Mouse (Mus musculus): Measurements from ENCODE around the gene Zfp93. TPM values are rescaled to one million over a fixed set of nuclear protein-coding genes. Genes with fewer than 3 reads are reported as not detected.
"Not testable (repeated sequence)": the region's sequence is repeated elsewhere in the genome, so short reads cannot be mapped to it uniquely, and the experiment has no call there.

Gene Zfp93
- polyA plus RNA-seq, 1 experiment from 2014 or later: 7.2 TPM

DNA sequence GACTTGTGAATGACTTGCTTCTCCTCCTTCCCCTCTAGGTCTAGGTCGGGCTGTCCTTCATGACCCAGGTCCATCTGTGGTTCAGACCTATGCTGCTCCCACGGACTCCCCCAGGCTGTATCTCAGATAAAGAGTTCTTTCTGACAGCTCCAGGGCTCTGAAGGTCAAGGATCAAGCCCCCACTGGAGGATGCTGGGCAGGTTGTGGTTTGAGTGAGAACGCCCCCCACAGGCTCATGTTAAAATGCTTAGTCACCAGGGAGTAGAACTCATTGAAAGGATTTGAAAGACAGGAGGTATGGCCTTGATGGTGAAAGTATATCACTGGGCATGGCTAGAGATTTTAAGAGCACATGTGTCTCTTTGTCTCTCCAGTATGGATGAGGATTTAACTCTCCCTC, 964 bp upstream of the Zfp93 start:
- ATAC-seq (ENCODE audit: low FRiP score): no peak
- H3K4me2 ChIP-seq (replicated peaks; ENCODE audit: low read depth, low read length): no peak overlapping the region
- WGBS: 80% methylated on average over 3 of the region's 3 CpGs

DNA sequence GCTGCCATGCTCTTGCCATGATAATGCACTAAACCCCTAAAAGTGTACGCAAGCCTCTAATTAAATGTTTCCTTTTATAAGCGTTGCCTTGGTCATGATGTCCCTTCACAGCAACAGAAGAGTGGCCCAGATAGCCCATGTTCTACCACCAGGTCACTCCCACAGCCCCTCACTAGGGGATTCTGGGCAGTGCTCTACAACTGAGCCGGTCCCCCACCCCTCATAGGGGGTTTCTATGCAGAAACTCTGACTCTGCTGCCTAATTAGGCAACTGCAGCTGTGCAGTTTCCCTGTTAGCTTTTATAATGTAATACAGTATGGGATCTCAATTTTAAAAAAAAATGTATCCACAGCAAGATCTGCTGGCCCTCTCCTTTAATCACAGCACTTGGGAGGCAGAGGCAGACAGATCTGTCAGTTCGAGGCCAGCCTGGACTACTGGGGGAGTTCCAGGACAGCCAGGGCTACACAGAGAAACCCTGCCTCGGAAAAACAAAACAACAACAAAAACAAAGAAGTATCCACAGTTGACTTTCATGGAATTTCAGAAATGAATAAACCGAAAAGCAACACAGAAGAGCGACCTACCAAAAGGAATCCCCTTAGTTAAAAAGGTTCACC, 443 bp upstream of the Zfp93 start:
- 37% methylated on average over 7 of the region's 7 CpGs for WGBS
- DNase-seq (ENCODE audit: low spot score) (no peak), ATAC-seq (ENCODE audit: low FRiP score) (peak; percentile 66)
- H3K27ac ChIP-seq (ENCODE audit: low read depth, low read length): no peak overlapping the region
- no peaks in the 10 kb centered on the region for H3K27me3 ChIP-seq (ENCODE audit: control insufficient read depth, insufficient read depth, low read length)
- H3K4me1 ChIP-seq (replicated peaks; ENCODE audit: control insufficient read depth, insufficient read depth, low read length): no peaks in the 10 kb centered on the region
- H3K36me3 ChIP-seq (ENCODE audit: control insufficient read depth, insufficient read depth, low read length): peaks cover 3% of the 10 kb centered on the region; the same call in 1 of the 2 replicates
- no peaks in the 10 kb centered on the region for H3K9me3 ChIP-seq (ENCODE audit: control insufficient read depth, low read length)
- peak overlapping the region; percentile 77 for H3K4me2 ChIP-seq (replicated peaks; ENCODE audit: low read depth, low read length)
- H3K4me3 ChIP-seq (ENCODE audit: low read depth, low read length): peak overlapping the region; percentile 50
- H3K9ac ChIP-seq (ENCODE audit: low read depth, low read length): peak overlapping the region; percentile 3; the same call in 1 of the 2 replicates

More for the DNA sequence above, 964 bp upstream of the Zfp93 start:
- no peaks in the 10 kb centered on the region for H3K27me3 ChIP-seq (ENCODE audit: control insufficient read depth, insufficient read depth, low read length)
- no peaks in the 10 kb centered on the region for H3K4me1 ChIP-seq (replicated peaks; ENCODE audit: control insufficient read depth, insufficient read depth, low read length)
- no peak overlapping the region for H3K4me3 ChIP-seq (ENCODE audit: low read depth, low read length)
- no peak for DNase-seq (ENCODE audit: low spot score)
- no peak overlapping the region for H3K27ac ChIP-seq (ENCODE audit: low read depth, low read length)
- H3K9me3 ChIP-seq (ENCODE audit: control insufficient read depth, low read length): no peaks in the 10 kb centered on the region
- no peak overlapping the region for H3K9ac ChIP-seq (ENCODE audit: low read depth, low read length)
- H3K36me3 ChIP-seq (ENCODE audit: control insufficient read depth, insufficient read depth, low read length): no peaks in the 10 kb centered on the region

DNA sequence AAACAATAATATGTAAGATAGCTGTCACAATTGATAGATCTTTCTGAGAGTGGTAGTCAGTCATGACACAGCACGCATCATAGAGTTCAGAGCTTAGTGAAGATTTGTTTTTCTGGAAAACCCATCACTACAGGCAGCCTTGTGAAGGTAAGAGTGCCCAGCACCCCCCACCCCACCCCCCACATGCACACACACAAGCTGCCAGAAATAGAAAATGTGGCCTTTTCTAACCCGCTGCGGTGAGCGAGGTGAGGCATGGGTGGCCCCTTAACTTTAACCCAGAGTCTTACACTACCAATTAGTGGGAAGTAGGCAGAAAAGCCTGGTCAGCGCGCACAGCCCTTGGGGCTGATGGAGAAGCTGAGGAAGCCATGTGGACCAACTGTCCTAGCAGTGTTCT, 971 bp downstream of the Zfp93 start:
- no peak overlapping the region for H3K27ac ChIP-seq (ENCODE audit: low read depth, low read length)
- no peak overlapping the region for H3K4me3 ChIP-seq (ENCODE audit: low read depth, low read length)
- ATAC-seq (ENCODE audit: low FRiP score): no peak
- no peak overlapping the region for H3K4me2 ChIP-seq (replicated peaks; ENCODE audit: low read depth, low read length)
- no peaks in the 10 kb centered on the region for H3K27me3 ChIP-seq (ENCODE audit: control insufficient read depth, insufficient read depth, low read length)
- 98% methylated on average over 5 of the region's 6 CpGs for WGBS
- no peak for DNase-seq (ENCODE audit: low spot score)
- no peak overlapping the region for H3K9ac ChIP-seq (ENCODE audit: low read depth, low read length)
- peaks cover 5% of the 10 kb centered on the region; the same call in 1 of the 2 replicates for H3K36me3 ChIP-seq (ENCODE audit: control insufficient read depth, insufficient read depth, low read length)
- H3K9me3 ChIP-seq (ENCODE audit: control insufficient read depth, low read length): no peaks in the 10 kb centered on the region
- no peaks in the 10 kb centered on the region for H3K4me1 ChIP-seq (replicated peaks; ENCODE audit: control insufficient read depth, insufficient read depth, low read length)

DNA sequence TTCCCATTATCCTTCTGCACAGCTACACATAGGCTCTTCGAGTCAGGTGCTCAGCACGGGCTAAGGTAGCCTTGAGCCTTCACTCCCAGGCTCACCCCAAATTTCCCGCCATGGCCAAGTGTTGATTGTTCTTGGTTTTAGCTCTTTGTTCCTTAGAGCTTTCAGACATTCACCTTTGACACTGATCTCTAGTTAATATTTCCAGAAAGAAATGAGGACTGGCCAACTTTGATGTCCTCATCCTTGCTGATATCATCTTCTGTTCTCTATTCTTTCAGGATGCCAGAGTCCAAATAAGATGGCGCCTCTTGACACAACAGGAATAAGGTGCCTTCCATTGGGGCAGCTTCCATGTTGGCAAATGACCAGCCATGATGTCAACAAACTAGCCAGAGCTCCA, 4.2 kb downstream of the Zfp93 start:
- DNase-seq (ENCODE audit: low spot score): no peak
- no peak for ATAC-seq (ENCODE audit: low FRiP score)

GRCm38 (mm10) chr7:24278771-24279170, 8.6 kb downstream of the Zfp93 start:
- H3K27me3 ChIP-seq (ENCODE audit: control insufficient read depth, insufficient read depth, low read length); ATAC-seq (ENCODE audit: low FRiP score); DNase-seq (ENCODE audit: low spot score); H3K4me2 ChIP-seq (replicated peaks; ENCODE audit: low read depth, low read length); H3K27ac ChIP-seq (ENCODE audit: low read depth, low read length); H3K4me3 ChIP-seq (ENCODE audit: low read depth, low read length); H3K9ac ChIP-seq (ENCODE audit: low read depth, low read length); H3K36me3 ChIP-seq (ENCODE audit: control insufficient read depth, insufficient read depth, low read length); H3K9me3 ChIP-seq (ENCODE audit: control insufficient read depth, low read length); H3K4me1 ChIP-seq (replicated peaks; ENCODE audit: control insufficient read depth, insufficient read depth, low read length): not testable (repeated sequence)
- WGBS: 84% methylated on average over 3 of the region's 3 CpGs

More for the DNA sequence above, 4.2 kb downstream of the Zfp93 start:
- Histone ChIP-seq H3K36me3 (ENCODE audit: control insufficient read depth, insufficient read depth, low read length) (peaks cover 5% of the 10 kb centered on the region; the same call in 1 of the 2 replicates), H3K27ac (ENCODE audit: low read depth, low read length) (no peak overlapping the region), H3K4me2 (replicated peaks; ENCODE audit: low read depth, low read length) (no peak overlapping the region), H3K4me1 (replicated peaks; ENCODE audit: control insufficient read depth, insufficient read depth, low read length) (no peaks in the 10 kb centered on the region), H3K4me3 (ENCODE audit: low read depth, low read length) (no peak overlapping the region), H3K27me3 (ENCODE audit: control insufficient read depth, insufficient read depth, low read length) (no peaks in the 10 kb centered on the region), H3K9me3 (ENCODE audit: control insufficient read depth, low read length) (no peaks in the 10 kb centered on the region), H3K9ac (ENCODE audit: low read depth, low read length) (no peak overlapping the region)
- 83% methylated on average over 4 of the region's 4 CpGs for WGBS

DNA sequence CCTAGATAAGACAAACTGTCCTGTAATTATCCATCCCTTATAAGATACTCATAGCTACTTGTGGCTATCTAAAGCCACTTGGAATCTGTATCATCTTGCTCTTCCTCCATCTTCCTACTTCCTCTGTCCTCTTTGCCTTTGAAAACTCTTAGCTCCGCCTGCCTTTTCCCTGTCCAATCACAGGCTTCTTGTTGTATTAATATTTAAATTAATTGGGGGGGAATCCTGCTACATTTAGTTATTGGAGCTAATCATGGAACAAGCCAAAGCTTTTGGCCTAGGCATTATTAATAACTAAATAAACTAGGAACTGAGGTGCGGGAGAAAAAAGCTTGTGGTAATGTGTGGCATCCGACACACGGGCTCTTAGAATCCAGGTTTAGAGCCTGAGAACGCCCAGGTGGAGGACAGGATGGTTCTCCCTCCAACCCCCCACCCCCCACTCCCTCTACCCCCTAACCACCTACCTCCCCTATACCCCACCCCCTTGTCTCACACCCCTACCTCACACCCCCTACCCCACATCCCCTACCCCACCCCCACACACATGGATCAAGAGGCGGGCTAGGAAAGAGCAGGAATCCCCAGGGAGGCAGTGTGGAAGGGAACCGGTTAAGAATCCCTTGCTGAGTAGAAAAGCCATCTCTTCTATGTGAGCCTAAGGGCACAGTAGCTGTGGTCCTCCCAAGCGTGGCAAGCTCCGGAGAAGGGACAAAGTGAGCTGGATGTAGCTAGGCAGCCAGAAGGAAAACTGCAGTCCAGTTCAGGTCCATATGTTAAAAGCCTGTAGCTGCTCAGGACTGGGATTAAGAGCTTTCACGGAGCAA, 10.0 kb downstream of the Zfp93 start:
- H3K9ac ChIP-seq (ENCODE audit: low read depth, low read length): no peak overlapping the region
- ATAC-seq (ENCODE audit: low FRiP score) (no peak), DNase-seq (ENCODE audit: low spot score) (no peak)
- no peak overlapping the region for H3K4me2 ChIP-seq (replicated peaks; ENCODE audit: low read depth, low read length)
- H3K9me3 ChIP-seq (ENCODE audit: control insufficient read depth, low read length): no peaks in the 10 kb centered on the region
- H3K36me3 ChIP-seq (ENCODE audit: control insufficient read depth, insufficient read depth, low read length): no peaks in the 10 kb centered on the region
- WGBS: 68% methylated on average over 10 of the region's 10 CpGs
- H3K4me1 ChIP-seq (replicated peaks; ENCODE audit: control insufficient read depth, insufficient read depth, low read length): no peaks in the 10 kb centered on the region
- H3K4me3 ChIP-seq (ENCODE audit: low read depth, low read length): no peak overlapping the region
- H3K27ac ChIP-seq (ENCODE audit: low read depth, low read length): no peak overlapping the region
- no peaks in the 10 kb centered on the region for H3K27me3 ChIP-seq (ENCODE audit: control insufficient read depth, insufficient read depth, low read length)

GRCm38 (mm10) chr7:24280858-24281145, 10.6 kb downstream of the Zfp93 start:
- ATAC-seq (ENCODE audit: low FRiP score) (no peak), DNase-seq (ENCODE audit: low spot score) (no peak)
- Histone ChIP-seq H3K4me2 (replicated peaks; ENCODE audit: low read depth, low read length) (no peak overlapping the region), H3K9me3 (ENCODE audit: control insufficient read depth, low read length) (no peaks in the 10 kb centered on the region), H3K27me3 (ENCODE audit: control insufficient read depth, insufficient read depth, low read length) (no peaks in the 10 kb centered on the region), H3K27ac (ENCODE audit: low read depth, low read length) (no peak overlapping the region), H3K9ac (ENCODE audit: low read depth, low read length) (0 out of 2 replicates have a peak overlapping the region, but pooled peaks have one; percentile 7), H3K4me3 (ENCODE audit: low read depth, low read length) (no peak overlapping the region), H3K36me3 (ENCODE audit: control insufficient read depth, insufficient read depth, low read length) (no peaks in the 10 kb centered on the region), H3K4me1 (replicated peaks; ENCODE audit: control insufficient read depth, insufficient read depth, low read length) (no peaks in the 10 kb centered on the region)
- WGBS: 65% methylated on average over 4 of the region's 4 CpGs

DNA sequence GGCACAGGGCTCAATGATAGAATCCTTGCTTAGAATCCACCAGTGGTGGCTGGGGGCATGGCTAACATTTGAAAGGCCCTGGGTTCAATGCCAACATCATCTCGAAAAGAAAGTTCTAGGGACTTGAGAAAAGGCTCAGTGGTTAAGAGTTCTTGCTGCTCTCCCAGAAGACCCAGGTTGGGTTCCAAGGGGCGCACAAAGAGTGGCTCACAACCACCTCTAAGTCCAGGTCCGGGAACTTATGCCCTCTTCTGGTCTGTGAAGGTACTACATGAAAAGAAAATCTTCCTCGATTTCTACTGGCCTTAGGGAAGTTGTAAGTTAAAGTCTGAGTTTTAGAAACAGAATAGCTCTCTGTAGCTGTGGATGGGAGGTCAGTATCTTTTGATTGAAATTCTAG, 15.9 kb downstream of the Zfp93 start:
- Histone ChIP-seq H3K36me3 (ENCODE audit: control insufficient read depth, insufficient read depth, low read length) (peaks cover 2% of the 10 kb centered on the region), H3K27ac (ENCODE audit: low read depth, low read length) (no peak overlapping the region), H3K4me1 (replicated peaks; ENCODE audit: control insufficient read depth, insufficient read depth, low read length) (no peaks in the 10 kb centered on the region), H3K9ac (ENCODE audit: low read depth, low read length) (no peak overlapping the region), H3K4me3 (ENCODE audit: low read depth, low read length) (no peak overlapping the region), H3K9me3 (ENCODE audit: control insufficient read depth, low read length) (no peaks in the 10 kb centered on the region), H3K4me2 (replicated peaks; ENCODE audit: low read depth, low read length) (no peak overlapping the region), H3K27me3 (ENCODE audit: control insufficient read depth, insufficient read depth, low read length) (no peaks in the 10 kb centered on the region)
- ATAC-seq (ENCODE audit: low FRiP score) (no peak), DNase-seq (ENCODE audit: low spot score) (no peak)
- 52% methylated on average over 4 of the region's 4 CpGs for WGBS

GRCm38 (mm10) chr7:24286916-24287315, 16.7 kb downstream of the Zfp93 start:
- Histone ChIP-seq H3K4me1 (replicated peaks; ENCODE audit: control insufficient read depth, insufficient read depth, low read length) (no peaks in the 10 kb centered on the region), H3K9ac (ENCODE audit: low read depth, low read length) (no peak overlapping the region), H3K4me2 (replicated peaks; ENCODE audit: low read depth, low read length) (no peak overlapping the region), H3K36me3 (ENCODE audit: control insufficient read depth, insufficient read depth, low read length) (peaks cover 7% of the 10 kb centered on the region), H3K27me3 (ENCODE audit: control insufficient read depth, insufficient read depth, low read length) (no peaks in the 10 kb centered on the region), H3K9me3 (ENCODE audit: control insufficient read depth, low read length) (no peaks in the 10 kb centered on the region), H3K4me3 (ENCODE audit: low read depth, low read length) (no peak overlapping the region), H3K27ac (ENCODE audit: low read depth, low read length) (no peak overlapping the region)
- ATAC-seq (ENCODE audit: low FRiP score): no peak
- 76% methylated on average over 4 of the region's 4 CpGs for WGBS
- DNase-seq (ENCODE audit: low spot score): no peak

Data from hindbrain, embryonic 11.5 days (tissue).